In the genomic region with DNA sequence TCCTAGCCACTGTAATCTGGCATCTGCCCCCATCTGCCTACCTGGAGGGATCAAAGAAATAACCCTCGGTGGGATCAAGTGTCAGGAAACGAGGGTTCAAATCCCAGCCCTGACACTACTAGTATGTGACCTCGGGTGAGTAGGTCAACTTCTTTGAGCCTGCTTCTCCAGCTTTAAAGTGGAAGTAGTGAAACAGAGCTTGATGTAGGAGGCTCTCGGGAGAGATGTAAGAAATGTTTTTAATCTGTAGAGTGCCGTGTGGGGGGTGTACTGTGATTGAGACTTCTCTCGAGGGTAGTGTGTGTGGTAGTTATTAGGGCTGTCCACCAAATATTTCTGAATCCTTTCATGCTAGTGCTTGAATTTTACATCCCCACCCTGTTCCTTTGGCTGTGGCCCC, we compare ENCODE assay signal across 21 mouse cellular contexts.
"Had no signal": no experiment of that assay in that cellular context is flagged by ENCODE, and none has a peak within 500 bp of the region (broad histone marks: within the 10 kb centered on the region; RNA-seq: fewer than 3 reads in every experiment).

No protein-coding gene starts in this region.

- H3K27me3 ChIP-seq: limb, embryonic 12.5 days; limb, embryonic 15.5 days; neural tube, embryonic 13.5 days had no signal

- H3K9ac ChIP-seq: limb, embryonic 12.5 days; limb, embryonic 15.5 days; liver, embryonic 14.5 days; liver, postnatal 0 days; lung, embryonic 14.5 days; neural tube, embryonic 13.5 days had no signal

- DNase-seq: kidney, adult 2 months; kidney, postnatal 25 days; layer of hippocampus, adult 9-11 months; liver, postnatal 0 days; lung, embryonic 14.5 days; midbrain, embryonic 14.5 days; thymus, adult 2 months; thymus, postnatal 14 days; thymus, postnatal 4 days had no signal

- H3K9me3 ChIP-seq: limb, embryonic 12.5 days; limb, embryonic 15.5 days; midbrain, embryonic 10.5 days; neural tube, embryonic 13.5 days had no signal

- H3K27ac ChIP-seq: kidney, postnatal 0 days; layer of hippocampus, adult 2 months; left cerebral cortex, adult 2 months; limb, embryonic 12.5 days; limb, embryonic 15.5 days; liver, embryonic 14.5 days; macrophage; midbrain, embryonic 10.5 days; neural tube, embryonic 13.5 days had no signal

- H3K36me3 ChIP-seq: limb, embryonic 12.5 days; limb, embryonic 15.5 days; midbrain, embryonic 10.5 days; neural tube, embryonic 13.5 days had no signal

- H3K4me3 ChIP-seq: layer of hippocampus, adult 2 months; left cerebral cortex, adult 2 months; limb, embryonic 12.5 days; limb, embryonic 15.5 days; midbrain, embryonic 10.5 days; myocyte; neural tube, embryonic 13.5 days had no signal

- H3K4me2 ChIP-seq: limb, embryonic 12.5 days; limb, embryonic 15.5 days; liver, embryonic 11.5 days; lung, embryonic 14.5 days; neural tube, embryonic 13.5 days had no signal

- ATAC-seq: liver, postnatal 0 days; lung, postnatal 0 days had no signal
